Mouse (Mus musculus) cerebellum, adult 11 months (tissue): ENCODE data around the gene Dcdc2b.
A peak's percentile ranks its signal among the peaks of the same experiment; 100 is the strongest.

ENCODE experiments used
- DNase-seq: peaks from one replicate; pipeline ENCODE4 v3.0.0; 2022

Dcdc2b gene

DNA sequence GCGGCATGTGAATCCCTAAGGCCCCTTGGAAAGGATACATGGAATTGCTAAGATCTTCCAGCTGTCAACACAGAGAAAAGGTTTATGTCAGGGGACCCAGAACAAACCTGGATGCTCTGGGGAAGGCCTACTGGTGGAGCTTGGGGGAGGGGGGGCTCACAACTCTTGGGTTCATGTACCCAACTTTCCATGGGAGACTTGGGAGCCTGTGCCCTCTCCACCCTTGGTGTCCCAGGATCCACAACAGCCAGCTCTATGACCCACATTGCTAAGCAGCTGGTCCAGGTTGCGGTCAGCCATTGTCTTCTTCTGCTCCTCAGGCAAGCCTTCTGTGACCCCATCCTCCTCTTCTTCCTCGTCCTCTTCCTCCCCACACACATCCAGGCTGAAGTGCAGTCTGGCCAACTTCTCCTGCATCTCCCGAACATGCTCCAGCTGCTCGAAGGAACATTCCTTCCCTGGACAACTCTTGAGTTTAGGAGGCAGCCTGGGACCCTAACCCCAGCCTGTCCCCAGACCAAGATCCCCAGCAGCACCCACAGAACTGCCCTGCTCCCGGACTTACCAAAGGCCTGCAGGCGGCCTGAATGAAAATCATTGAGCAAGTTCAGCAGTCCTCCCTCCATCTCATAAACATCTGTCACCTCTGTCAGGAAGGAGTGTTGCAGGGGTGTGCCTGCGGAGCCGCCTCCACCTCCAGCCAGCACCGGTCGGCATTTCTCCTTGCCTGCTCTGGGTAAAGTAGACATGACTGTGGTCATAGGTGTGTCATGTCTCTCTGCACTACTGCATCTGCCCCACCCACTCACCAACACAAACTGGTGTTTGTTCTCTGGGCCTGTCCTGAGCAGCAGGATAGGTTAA, 6.6 kb upstream of the Dcdc2b start:
- DNase-seq, result no peak

DNA sequence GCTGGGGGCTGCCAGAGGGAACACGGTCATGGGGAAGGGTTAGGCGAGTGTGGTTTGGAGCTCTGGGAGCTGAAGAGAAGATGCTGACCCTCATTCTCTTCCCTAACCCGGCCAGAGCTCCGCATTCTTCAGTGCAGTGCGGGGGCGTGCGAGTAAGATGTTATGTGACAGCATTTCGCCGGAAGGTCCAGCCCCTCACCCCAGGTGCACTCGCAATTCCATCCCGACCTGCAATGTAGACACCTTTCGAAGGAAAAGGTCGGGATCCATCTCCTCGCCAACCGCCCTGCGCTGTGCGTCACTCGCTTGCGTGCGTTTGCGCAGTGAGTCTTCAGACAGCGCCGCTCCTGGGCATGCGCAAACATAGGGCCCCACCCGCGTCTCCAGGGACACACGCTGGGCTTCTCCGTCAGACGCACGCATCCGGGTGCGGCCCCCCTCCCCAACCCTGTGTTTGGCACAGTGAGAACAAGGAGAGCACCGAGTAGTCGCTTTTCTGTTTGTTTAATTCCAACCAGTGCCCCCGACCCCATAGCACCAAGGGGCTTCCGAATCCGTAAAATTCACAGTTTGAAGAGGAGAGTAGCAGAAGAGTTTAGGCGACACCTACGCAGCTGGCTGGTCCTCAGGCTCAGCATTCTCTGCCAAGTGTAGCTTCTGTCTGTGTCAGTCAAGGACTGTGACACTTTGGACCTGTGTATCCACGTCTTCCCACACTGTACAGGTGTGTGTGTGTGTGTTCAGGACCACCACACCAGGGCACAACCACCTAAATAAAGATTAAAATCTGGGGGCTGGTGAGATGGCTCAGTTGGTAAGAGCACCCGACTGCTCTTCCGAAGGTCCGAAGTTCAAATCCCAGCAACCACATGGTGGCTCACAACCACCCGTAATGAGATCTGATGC, 5.0 kb upstream of the Dcdc2b start, which contains the start of gene Iqcc:
Gene Iqcc (minus strand): TSS at position 314 of the 906 bp plus-strand sequence.
- DNase-seq, result peak; percentile 95

DNA sequence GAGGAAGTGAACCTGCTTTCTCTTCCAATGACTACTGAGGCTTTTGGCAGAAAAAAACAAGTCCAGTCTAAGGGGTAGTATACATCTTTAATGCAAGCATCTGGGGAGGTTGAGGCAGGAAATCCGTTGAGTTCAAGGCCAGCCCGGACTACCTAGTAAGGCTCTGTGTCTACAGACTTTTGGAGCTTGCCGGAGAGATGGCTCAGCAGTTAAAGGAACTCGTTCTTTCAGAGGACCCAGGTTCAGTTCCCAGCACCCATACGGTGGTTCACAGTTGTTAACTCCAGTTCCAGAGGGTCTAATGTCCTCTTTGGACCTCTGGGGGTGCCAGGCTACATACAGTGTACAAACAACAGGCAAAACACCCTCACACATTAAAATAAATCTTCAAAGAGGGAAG, 4.0 kb upstream of the Dcdc2b start:
- no peak for DNase-seq

DNA sequence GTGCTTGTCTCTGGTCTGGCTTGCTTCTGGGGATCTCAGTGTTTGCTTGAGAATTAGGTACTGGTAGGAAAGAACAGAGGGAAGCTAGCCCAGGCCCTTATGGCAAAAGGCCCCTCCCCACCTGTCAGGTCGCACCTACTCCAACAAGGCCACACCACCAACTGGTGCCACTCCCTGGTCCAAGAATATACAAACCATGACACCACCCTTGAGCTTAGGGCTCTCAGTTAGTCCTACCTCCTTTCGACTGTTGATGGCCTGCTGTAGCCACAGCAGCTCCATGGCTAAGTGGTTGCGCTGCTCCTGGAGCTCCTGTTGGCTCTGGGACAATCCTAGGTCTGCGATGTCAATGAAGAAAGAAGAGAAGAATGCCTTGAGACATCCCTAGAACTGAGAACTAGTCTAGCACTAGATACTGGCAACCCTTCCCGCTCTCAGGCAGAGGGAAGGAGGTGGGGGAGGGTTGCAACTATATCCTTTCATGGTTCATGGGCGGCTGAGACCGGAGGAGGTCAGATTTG, 3.1 kb upstream of the Dcdc2b start:
- DNase-seq, result no peak

DNA sequence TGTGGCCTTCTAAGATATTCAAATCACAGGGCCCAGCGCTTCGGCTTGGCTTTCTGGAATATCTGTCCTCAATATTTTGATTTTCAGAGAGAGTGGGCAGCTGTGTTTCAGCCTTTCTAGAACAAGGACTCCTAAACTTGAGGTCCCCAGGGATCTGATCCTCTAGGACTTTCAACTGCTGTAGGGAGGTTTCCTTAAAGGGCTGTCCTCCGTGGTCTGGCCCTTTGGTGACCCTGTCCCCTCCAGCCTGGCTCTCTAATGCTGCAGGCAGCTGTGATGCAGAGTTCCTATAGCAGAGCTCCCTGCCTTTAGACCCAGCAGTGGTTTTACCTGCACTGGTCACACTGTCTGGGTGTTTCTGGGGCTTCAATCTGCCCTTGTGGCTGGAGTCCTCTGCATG, 2.6 kb upstream of the Dcdc2b start:
- no peak for DNase-seq

DNA sequence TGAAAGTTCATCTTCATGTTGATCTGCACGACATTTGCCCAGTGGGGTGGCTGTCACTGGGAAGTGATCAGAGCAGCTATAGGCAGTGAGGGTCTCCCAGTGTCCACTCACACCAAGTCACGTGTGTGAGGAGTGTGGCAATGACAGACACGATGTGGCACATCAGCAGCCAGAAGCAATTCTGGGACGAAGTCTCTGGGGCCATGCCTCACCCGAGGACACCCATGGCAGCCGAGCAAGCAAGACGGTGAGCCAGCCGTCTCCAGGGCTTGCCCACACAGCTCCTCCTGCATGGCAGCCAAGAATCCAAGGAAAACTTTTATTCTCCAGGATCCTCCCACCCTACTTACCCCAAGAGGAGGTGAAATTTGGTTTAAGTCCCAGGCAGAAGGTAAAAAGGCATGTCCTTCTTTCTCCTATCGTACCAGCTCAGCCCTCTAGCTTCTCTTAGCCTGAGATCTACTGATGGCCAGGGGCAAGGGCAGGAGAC, 1.8 kb upstream of the Dcdc2b start:
- DNase-seq, result no peak

DNA sequence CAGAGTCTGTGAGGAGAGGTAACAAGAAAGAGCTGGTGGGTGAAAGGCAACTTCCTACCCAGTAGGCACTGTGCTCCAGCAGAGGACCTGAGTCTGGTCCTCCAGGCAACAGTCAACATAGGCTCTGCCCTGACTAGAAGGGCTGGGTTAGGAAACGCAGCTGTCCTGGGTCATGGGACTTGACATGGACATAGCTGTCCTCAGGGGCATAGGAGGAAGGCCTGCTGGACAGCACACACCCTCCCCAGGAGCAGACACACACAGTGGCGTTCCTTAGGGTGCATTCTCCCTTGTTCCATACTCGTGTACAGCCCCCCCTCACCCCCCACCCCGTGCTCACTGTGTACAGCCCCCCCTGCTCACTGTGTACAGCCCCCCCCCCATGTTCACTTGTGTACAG, 3.6 kb downstream of the Dcdc2b start:
- DNase-seq, result no peak

DNA sequence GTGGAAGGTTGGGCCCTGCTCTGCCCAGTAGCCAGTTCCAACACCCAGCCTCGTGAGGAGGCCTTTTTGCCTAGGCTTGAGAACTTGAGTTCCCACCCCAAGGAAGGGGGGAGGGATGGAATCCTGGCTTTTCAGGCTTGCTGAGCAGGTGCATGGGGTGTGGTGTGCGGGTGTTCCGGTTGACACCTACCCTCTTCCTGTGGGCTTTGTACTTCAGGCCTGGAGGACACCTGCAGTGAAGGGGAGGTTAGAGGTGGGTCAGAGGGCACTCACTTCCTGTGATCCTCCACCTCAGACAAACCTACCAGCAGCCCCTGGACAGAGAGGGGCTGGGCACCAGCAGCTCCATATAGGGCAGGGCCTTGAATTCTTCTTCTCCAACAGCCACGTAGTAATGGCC, 4.0 kb downstream of the Dcdc2b start:
- no peak for DNase-seq

DNA sequence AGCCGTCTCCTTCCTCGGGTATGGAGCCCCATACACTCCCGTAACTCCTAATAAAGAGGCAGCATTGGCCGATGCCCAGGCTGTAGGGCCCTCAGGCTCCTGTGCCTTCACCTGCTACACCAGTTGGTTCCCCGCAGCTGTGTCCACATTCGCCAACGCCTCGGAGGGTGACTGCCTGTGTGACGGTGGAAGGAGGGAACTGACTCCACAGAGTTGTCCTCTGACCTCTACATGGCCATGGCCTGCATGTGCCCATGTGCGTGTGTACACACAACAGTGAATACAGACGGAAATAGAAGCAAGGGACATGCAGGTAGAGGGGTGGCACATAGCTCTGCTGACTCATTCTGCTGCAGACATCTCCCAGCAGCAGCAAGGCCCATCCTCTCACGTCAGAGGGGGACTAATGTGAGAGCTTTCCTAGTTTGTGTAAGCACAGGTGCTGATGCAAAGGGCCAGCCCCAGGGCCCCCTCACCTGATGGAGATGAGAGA, 4.9 kb downstream of the Dcdc2b start:
- DNase-seq, result no peak

DNA sequence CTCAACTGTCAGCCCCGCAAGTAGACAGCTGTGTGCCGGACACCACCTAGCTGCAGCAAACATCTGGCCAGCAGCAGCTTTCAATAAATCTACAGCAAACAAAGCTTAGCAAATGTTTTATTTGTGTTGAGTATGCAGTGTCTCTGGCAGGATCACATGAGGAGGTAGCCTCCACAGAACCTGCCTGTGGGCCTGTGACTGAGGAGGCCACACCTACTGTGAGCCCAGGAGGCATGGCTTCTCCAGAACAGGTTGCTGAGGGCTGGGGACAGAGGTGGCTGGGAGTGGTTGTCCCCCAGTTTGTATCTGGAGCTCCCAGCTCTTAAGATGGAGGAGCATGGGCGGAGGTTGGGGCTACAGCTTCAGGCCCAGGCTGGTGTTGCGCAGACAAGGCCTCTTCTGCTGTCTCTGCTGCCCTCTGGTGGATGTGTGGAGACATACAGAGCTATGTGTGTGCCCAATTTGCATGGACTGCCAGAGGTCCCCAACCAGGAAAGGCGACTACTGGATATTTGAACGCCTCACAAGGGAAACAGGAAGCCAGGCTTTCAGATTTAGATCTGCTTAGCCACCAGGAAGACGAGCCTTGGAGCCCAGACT, 5.5 kb downstream of the Dcdc2b start:
- DNase-seq, result peak; percentile 75

DNA sequence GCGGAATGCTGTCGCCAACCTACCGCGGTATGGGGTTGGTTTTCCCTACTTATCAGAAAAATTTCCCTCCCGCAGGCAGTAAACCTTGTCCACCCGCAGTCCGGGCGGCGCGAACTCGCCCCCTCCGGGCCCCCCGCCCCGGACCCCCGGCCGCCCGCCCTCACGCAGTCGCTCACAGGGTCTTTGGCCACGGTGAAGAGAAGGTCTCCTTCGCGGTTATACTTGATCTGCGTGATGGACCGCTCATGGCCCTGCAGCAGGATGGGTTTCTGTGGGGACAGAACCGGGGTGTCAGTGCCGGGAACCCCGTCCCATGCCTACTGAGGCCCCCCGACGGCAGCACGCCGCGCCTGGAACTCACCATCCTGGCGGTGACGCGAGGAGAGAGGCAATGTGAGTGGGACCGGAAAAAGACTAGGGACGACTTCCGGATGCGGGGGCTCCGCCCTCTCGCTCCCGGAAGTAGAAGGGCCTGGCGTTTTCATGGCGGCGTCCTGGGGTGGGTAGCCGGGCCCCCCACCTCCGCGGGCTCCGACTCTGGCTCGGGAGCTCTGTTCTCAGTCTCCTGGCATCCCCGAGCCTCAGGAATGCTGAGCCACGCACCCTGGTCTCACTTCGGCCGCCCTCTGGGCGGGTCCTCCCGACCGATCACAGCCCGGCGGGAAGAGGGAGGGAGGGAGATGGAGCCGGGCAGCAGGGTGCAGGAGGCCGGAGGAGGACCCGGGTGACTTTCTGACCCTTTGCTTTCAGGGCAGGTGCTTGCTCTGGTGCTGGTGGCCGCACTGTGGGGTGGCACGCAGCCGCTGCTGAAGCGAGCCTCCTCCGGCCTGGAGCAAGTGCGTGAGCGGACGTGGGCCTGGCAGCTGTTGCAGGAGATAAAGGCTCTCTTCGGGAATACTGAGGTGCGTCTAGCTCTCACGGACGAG, 13.6 kb downstream of the Dcdc2b start, which contains the start of the genes Eif3i and Tmem234:
Gene Eif3i (minus strand): TSS at position 416 of the 926 bp plus-strand sequence.
Gene Tmem234 (plus strand): TSS at position 436 of the 926 bp plus-strand sequence.
- peak; percentile 74 for DNase-seq

DNA sequence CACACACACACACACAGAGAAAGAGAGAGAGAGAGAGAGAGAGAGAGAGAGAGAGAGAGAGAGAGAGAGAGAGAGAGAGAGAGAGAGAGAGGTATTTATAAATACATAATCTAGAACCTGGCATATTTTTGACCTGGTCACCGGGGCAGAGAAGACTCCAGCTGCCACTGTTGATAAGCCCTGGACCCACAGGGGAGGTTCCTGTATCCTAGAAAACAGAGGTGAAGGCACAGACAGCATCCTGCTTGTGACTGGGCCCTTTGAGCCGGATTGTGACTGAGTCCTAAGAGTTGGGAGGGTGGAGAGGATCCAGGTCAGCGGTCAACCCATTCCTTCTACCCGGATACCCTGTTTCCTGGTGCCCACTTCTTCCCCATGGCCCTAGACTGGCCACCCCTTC, 25.2 kb downstream of the Dcdc2b start:
- DNase-seq, result no peak

DNA sequence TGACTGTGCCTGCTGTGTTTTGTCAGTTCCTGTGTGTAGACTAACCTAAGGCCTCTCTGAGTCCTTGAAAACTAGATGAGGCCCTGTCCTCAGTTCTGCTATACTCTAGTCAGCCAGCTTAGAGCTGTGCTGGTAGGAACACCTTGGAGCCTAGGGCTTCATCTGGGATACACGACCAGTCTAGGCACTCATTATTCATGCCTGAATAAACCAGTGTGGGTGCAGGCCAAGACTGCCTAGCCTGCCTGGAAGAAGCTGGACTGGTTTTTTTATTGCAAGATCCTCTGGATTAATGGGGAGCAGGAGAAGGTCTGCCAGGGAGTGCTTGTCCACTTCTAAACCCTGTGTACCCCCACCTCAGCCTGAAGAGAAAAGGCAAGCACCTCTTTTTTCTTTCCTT, 27.1 kb downstream of the Dcdc2b start:
- no peak for DNase-seq

DNA sequence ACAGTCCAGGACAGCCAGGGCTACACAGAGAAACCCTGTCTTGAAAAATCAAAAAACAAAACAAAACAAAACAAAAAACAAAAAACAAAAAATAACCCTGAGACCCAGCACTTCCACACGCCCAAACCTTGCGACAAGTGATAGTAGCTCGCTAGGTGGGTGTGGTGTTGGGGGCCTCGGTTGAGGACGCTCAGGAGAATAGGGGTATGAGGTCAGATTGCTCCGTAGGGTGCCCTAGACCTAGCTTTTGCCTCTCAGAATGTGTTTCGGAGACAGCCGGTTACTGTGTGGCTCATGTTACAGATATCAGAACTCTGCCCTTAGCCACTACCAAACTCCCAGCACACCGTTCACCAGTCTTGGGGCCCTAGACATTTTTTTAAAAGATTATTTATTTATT, 28.3 kb downstream of the Dcdc2b start:
- DNase-seq, result no peak

DNA sequence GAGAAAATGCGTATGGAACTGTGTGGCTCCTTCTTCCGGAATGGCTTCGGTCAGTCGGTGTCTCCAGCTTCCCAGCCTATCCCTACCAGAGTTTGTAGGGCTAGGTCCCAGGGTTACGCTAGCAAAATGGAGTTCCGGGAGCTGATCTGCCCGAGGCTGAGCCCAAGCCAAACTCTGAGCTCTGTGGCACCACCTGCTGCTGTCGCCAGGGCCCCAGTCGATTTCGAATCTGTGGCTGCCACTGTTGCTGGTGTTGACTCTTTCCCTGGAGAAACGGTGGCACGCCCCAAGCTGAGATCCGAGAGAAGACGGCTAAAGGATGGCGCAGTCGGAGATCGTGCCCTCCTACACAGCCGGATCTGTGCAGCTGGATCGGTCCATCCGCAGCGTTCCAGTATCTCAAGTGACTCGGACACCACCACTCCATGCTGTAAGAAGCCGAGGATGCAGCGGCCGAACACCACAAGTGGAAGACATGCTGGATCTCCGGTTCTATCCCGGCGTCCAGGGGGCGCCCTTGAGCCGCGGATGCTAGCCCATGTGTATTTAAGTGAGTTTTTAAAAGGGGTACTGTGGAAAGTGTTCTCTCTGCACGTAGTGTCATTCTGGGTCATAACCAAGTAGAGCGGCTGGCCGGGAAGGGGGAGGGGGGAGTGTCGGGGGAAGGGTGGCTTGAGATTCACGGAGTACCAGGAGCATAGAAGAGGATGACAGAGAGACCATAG, 29.0 kb downstream of the Dcdc2b start:
- DNase-seq, result peak; percentile 68

DNA sequence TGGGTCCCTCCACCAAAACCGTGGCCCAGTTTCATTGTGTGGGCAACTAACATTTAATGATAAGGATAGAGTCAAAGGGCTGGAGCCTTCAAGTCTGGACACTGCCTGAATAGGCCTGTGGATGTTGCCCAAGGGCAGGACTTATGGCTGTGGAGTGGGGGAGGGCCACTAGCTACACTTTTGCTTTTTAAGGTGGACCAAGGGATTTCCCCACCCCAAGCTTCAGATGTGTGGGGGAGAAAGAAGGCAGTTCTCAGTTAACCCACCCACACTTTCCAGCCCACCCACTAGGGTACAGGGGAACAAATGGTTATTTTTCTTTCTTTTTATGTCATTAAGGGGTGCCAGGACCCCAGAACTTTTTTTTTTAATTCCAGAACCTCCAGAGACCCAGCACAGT, 29.7 kb downstream of the Dcdc2b start:
- DNase-seq, result no peak

DNA sequence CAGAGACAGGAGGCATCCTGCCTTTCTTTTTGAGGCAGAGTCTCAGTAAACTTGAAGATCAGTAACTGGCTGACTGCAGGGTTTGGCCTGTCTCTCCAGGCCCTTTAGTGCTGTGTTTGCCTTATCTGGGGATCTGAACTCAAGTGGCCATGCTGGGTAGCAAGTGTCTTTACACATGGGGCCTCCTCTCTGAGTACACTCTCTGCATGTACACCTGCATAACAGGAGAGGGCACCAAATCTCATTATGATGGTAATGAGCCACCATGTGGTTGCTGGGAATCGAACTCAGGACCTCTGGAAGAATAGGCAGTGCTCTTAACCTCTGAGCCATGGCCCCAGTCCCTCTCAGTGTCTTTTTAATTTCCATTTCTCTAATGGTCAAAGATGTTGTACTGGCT, 31.8 kb downstream of the Dcdc2b start:
- no peak for DNase-seq

DNA sequence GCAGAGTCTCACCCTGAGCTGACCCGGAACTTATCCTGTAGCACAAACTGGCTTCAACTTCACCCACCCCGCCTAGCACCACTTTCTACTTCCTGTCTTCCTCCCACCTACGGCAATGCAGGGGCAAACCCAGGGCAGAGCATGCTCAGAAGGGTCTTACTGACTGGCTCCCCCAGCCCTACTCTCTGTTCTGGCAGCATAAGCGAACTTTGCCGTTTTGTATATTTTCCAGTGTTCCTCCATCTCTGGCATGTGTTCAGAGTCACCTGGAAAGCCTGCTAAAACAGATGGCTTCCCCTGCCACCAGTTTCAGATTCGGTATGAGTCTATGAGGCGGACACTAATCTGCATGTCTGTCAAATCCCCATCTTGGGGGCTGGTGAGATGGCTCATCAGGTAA, 33.7 kb downstream of the Dcdc2b start:
- peak; percentile 27 for DNase-seq

DNA sequence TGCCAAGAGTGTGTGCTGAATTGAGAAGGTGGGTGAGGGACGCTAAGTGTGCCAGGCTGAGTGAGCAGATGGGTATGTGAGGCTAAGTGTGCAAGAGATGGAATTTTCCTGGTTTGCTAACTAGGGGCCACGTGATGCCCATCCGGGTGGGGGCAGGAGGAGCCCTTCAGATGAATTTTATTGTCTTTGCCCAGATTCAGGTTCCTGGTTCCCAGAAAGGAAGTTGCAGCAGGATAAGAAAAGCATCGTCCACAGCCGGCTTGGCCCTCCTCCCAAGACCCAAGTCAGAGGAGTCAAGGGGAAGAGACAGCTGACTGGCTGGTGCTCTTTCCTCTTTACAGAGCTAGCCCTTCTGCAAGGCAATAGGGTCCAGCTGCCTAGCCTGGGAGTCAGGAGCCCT, 35.6 kb downstream of the Dcdc2b start, which contains the start of gene Fam167b:
Gene Fam167b (minus strand): TSS at position 84 of the 400 bp plus-strand sequence.
- no peak for DNase-seq

DNA sequence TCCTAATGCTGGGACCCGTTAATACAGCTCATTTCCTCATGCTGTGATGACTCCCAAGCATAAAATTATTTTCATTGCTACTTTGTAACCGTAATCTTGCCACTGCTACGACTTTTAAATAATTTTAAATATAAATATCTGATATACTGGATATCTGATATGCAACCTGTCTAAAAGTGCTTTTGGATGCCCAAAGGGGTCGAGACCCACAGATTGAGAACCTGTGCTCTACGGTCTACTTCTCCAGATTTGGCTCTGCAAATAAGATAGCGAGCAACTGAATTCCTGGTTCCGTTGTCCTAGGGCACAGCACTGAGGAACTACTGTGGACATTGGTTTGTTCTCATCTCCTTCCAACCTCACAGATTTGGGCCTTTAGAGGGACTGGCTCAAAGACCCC, 36.4 kb downstream of the Dcdc2b start:
- DNase-seq, result no peak
